Mouse (Mus musculus) testis, adult 2 months (tissue): ENCODE measurements around the gene Pdzd7. TPM values are rescaled to one million over a fixed set of nuclear protein-coding genes. Genes with fewer than 3 reads are reported as not detected.
A peak's percentile ranks its signal among the peaks of the same experiment; 100 is the strongest.

ENCODE experiments used
- H3K27ac ChIP-seq: fragments of 200-500 bp; 2 replicates; pipeline ENCODE4 v1.5.1; 2012; ENCODE audit warnings: low read depth, low read length; ENCODE audit not compliant: control insufficient read depth, insufficient read depth
- H3K27me3 ChIP-seq: fragments of 200-500 bp; 2 replicates; pipeline ENCODE4 v1.6.1; 2012; ENCODE audit warnings: mild to moderate bottlenecking, low read length, moderate library complexity; ENCODE audit not compliant: control insufficient read depth, insufficient read depth
- H3K36me3 ChIP-seq: fragments of 200-500 bp; 2 replicates; pipeline ENCODE4 v1.6.1; 2012; ENCODE audit warnings: mild to moderate bottlenecking, low read length; ENCODE audit not compliant: control insufficient read depth, insufficient read depth
- H3K4me1 ChIP-seq: fragments of 200-500 bp; 2 replicates; pipeline ENCODE4 v1.6.1; 2012; ENCODE audit warnings: low read length; ENCODE audit not compliant: control insufficient read depth, insufficient read depth
- H3K4me3 ChIP-seq: fragments of 200-500 bp; 2 replicates; pipeline ENCODE4 v1.5.1; 2012; ENCODE audit warnings: low read depth, mild to moderate bottlenecking, low read length, moderate library complexity, mixed read lengths; ENCODE audit not compliant: control insufficient read depth
- CTCF ChIP-seq: fragments of 200-500 bp; IDR thresholded peaks from 2 replicates; pipeline ENCODE4 v1.5.1; 2012; ENCODE audit warnings: low read depth, mild to moderate bottlenecking, inconsistent platforms, low read length, moderate library complexity; ENCODE audit not compliant: control insufficient read depth, insufficient read depth, insufficient replicate concordance
- POLR2A ChIP-seq: fragments of 200-500 bp; IDR thresholded peaks from 2 replicates; pipeline ENCODE4 v1.6.1; 2012; ENCODE audit warnings: low read depth, mild to moderate bottlenecking, inconsistent platforms, low read length, moderate library complexity; ENCODE audit not compliant: control insufficient read depth
- polyA plus RNA-seq: library from polyadenylated mRNA; depleted of rRNA; stranded (reverse); fragments of >200 nt; gene quantifications from 2 replicates; pipeline ENCODE4 v1.2.3, GENCODE M21; 2012

The Pdzd7 gene
- polyA plus RNA-seq, 1 experiment, result 1.0 TPM

GRCm38 (mm10) chr19:44989567-44990495, 55.7 kb downstream of the Pdzd7 start:
- H3K27me3 ChIP-seq, result 0 out of 2 replicates have a peak, but pooled peaks cover 2% of the 10 kb centered on the region
- no peak for TF ChIP-seq POLR2A
- no peak for TF ChIP-seq CTCF
- H3K27ac ChIP-seq, result no peak overlapping the region
- no peaks in the 10 kb centered on the region for H3K36me3 ChIP-seq
- peaks cover 14% of the 10 kb centered on the region for H3K4me1 ChIP-seq
- peak overlapping the region; percentile 64 for H3K4me3 ChIP-seq

GRCm38 (mm10) chr19:44988831-44989566, 56.5 kb downstream of the Pdzd7 start, which contains the start of gene Sema4g:
TSS of gene Sema4g (plus strand) at chr19:44989101.
- Histone ChIP-seq H3K27me3 (0 out of 2 replicates have a peak, but pooled peaks cover 2% of the 10 kb centered on the region), H3K27ac (no peak within 1 kb of the TSS), H3K4me3 (peak within 1 kb of the TSS; percentile 78), H3K36me3 (no peaks in the 10 kb centered on the region), H3K4me1 (peaks cover 14% of the 10 kb centered on the region)
- no peak for TF ChIP-seq CTCF
- no peak for TF ChIP-seq POLR2A

- H3K36me3 ChIP-seq, result no peaks in the 10 kb centered on the region; the same call in 1 of the 2 replicates
- no peak for TF ChIP-seq CTCF
- H3K4me1 ChIP-seq, result peaks cover 14% of the 10 kb centered on the region
- H3K27ac ChIP-seq, result no peak overlapping the region
- H3K4me3 ChIP-seq, result peak overlapping the region; percentile 78; the same call in 1 of the 2 replicates
- H3K27me3 ChIP-seq, result 0 out of 2 replicates have a peak, but pooled peaks cover 2% of the 10 kb centered on the region
Observed at GRCm38 (mm10) chr19:44988321-44988720, 57.2 kb downstream of the Pdzd7 start.

- Histone ChIP-seq H3K4me1 (peaks cover 14% of the 10 kb centered on the region), H3K36me3 (no peaks in the 10 kb centered on the region; the same call in 1 of the 2 replicates), H3K27ac (no peak overlapping the region), H3K27me3 (0 out of 2 replicates have a peak, but pooled peaks cover 2% of the 10 kb centered on the region), H3K4me3 (no peak overlapping the region)
- TF ChIP-seq POLR2A (no peak), CTCF (no peak)
Observed at GRCm38 (mm10) chr19:44987851-44988250, 57.7 kb downstream of the Pdzd7 start.

- TF ChIP-seq CTCF, result no peak
- no peak for TF ChIP-seq POLR2A
- H3K4me3 ChIP-seq, result no peak overlapping the region
- H3K36me3 ChIP-seq, result no peaks in the 10 kb centered on the region; the same call in 1 of the 2 replicates
- no peak overlapping the region for H3K27ac ChIP-seq
- peaks cover 10% of the 10 kb centered on the region for H3K4me1 ChIP-seq
- H3K27me3 ChIP-seq, result 0 out of 2 replicates have a peak, but pooled peaks cover 2% of the 10 kb centered on the region
Observed at GRCm38 (mm10) chr19:44987004-44987403, 58.5 kb downstream of the Pdzd7 start.

GRCm38 (mm10) chr19:44985159-44985988, 60.1 kb downstream of the Pdzd7 start:
- Histone ChIP-seq H3K27ac (no peak overlapping the region), H3K27me3 (0 out of 2 replicates have a peak, but pooled peaks cover 2% of the 10 kb centered on the region), H3K36me3 (no peaks in the 10 kb centered on the region; the same call in 1 of the 2 replicates), H3K4me1 (peaks cover 10% of the 10 kb centered on the region), H3K4me3 (peak overlapping the region; percentile 71)
- TF ChIP-seq CTCF, result no peak
- TF ChIP-seq POLR2A, result no peak

GRCm38 (mm10) chr19:44984420-44984819, 61.1 kb downstream of the Pdzd7 start:
- TF ChIP-seq CTCF (no peak), POLR2A (no peak)

More at GRCm38 (mm10) chr19:44984420-44984819, 61.1 kb downstream of the Pdzd7 start:
- Histone ChIP-seq H3K27me3 (0 out of 2 replicates have a peak, but pooled peaks cover 2% of the 10 kb centered on the region), H3K4me1 (peaks cover 6% of the 10 kb centered on the region), H3K36me3 (peaks cover 1% of the 10 kb centered on the region; the same call in 1 of the 2 replicates), H3K4me3 (peak overlapping the region; percentile 71), H3K27ac (peak overlapping the region; percentile 56)
